Mouse (Mus musculus): ENCODE data around the gene Uhmk1. TPM values are rescaled to one million over a fixed set of nuclear protein-coding genes. Genes with fewer than 3 reads are reported as not detected.
"Not testable (repeated sequence)": the region's sequence is repeated elsewhere in the genome, so short reads cannot be mapped to it uniquely, and the experiment has no call there.

The Uhmk1 gene
- polyA plus RNA-seq (2014; fragmentation: Nextera tagmentation; extraction: Ambion mirVana): 16.0 and 17.0 TPM in 2 replicates

DNA sequence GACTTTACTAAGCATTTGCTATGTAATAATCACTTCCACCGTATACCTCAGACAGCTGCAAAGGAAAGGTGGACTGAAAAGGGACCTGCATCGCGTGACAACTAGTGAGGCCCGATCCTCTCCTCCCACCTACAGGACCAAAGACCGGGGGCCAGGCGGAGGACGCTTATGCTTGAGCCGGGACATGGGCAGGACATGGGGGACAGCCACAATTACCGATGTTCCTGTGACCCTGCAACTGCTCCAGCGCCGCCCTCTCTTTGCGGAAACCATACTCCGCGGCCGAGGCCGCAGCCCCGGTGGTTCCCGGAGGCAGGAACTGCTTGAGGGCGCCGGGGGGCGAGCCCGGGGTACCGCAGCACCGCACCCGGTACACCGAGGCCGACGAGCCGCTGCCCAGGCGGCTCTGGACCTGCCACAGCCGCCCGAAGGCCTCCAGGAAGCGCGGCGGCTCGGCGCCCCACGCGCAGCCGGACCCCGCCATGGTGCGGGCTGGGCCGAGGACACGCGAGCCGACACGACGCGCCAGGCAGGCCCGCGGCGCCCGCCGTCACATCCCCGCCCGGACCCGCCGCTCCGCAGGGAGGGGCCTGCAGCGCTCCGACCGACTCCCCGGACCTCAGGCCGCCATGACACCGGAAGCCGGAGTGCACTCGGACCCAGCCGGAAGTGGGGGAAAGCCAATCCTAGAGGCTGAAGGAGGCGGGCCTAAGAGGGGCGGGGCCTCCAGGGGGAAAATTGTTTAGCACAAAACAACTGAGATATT lies at the start of gene Uhmk1:
Gene Uhmk1, minus strand, starts transcription at position 641 of the 766 bp plus-strand sequence.
- Histone ChIP-seq H3K4me2 (peak within 1 kb of the TSS; percentile 85), H3K9me3 (ENCODE audit: control insufficient read depth, low read length) (no peaks in the 10 kb centered on the region), H3K9ac (ENCODE audit: low read depth, low read length) (peak within 1 kb of the TSS; percentile 86), H3K27ac (ENCODE audit: low read depth, low read length) (peak within 1 kb of the TSS; percentile 66), H3K36me3 (ENCODE audit: control insufficient read depth, insufficient read depth, low read length) (peaks cover 9% of the 10 kb centered on the region), H3K4me1 (replicated peaks; ENCODE audit: control insufficient read depth, insufficient read depth, low read length) (peaks cover 6% of the 10 kb centered on the region), H3K4me3 (ENCODE audit: low read depth, low read length) (peak within 1 kb of the TSS; percentile 74), H3K27me3 (replicated peaks; ENCODE audit: control insufficient read depth, insufficient read depth, low read length) (no peaks in the 10 kb centered on the region)
- DNase-seq (ENCODE audit: low spot score) (peak; percentile 88), ATAC-seq (replicated peaks; ENCODE audit: low FRiP score) (peak; percentile 95)
- under 1% methylated on average over 70 of the region's 70 CpGs for WGBS

DNA sequence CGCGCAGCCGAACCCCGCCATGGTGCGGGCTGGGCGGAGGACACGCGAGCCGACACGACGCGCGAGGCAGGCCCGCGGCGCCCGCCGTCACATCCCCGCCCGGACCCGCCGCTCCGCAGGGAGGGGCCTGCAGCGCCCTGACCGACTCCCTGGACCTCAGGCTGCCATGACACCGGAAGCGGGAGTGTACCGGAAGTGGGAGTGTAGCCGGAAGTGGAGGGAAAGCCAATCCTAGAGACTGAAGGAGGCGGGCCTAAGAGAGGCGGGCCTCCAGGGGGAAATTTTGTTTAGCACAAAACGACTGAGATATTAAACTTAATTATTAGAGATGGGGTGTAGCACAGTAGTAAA lies 40.3 kb upstream of the Uhmk1 start:
- ATAC-seq (replicated peaks; ENCODE audit: low FRiP score) (peak; percentile 94), DNase-seq (ENCODE audit: low spot score) (peak; percentile 83)
- Histone ChIP-seq H3K36me3 (ENCODE audit: control insufficient read depth, insufficient read depth, low read length) (no peaks in the 10 kb centered on the region), H3K4me3 (ENCODE audit: low read depth, low read length) (peak overlapping the region; percentile 69), H3K27me3 (replicated peaks; ENCODE audit: control insufficient read depth, insufficient read depth, low read length) (no peaks in the 10 kb centered on the region), H3K4me2 (peak overlapping the region; percentile 67), H3K4me1 (replicated peaks; ENCODE audit: control insufficient read depth, insufficient read depth, low read length) (no peaks in the 10 kb centered on the region), H3K27ac (ENCODE audit: low read depth, low read length) (no peak overlapping the region), H3K9ac (ENCODE audit: low read depth, low read length) (peak overlapping the region; percentile 72), H3K9me3 (ENCODE audit: control insufficient read depth, low read length) (no peaks in the 10 kb centered on the region)
- 6% methylated on average over 32 of the region's 32 CpGs for WGBS

DNA sequence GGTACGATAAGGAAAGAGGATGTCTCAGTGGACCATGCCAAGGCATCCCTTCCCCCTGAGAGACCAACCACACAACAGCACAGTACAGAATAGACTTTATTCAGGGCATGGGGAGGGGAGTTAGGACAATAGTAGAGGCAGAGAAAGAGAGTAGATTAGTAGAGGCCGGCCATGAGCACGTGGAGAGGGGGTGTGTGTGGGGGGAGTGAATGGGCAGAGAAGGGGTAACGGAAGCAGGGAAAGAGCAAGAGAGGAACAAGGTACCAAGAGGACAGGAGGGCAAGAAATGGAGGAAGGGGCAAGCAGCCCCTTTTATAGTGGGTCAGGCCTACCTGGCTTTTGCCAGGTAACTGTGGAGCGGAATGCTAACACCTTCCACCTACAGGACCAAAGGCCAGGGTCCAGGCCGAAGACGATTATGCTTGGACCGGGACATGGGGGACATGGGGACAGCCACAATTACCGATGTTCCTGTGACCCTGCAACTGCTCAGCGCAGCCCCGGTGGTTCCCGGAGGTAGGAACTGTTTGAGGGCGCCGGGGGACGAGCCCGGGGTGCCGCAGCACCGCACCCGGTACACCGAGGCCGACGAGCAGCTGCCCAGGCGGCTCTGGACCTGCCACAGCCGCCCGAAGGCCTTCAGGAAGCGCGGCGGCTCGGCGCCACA lies 39.8 kb upstream of the Uhmk1 start:
- DNase-seq (ENCODE audit: low spot score) (no peak), ATAC-seq (replicated peaks; ENCODE audit: low FRiP score) (peak; percentile 10)
- no peaks in the 10 kb centered on the region for H3K9me3 ChIP-seq (ENCODE audit: control insufficient read depth, low read length)
- no peaks in the 10 kb centered on the region for H3K4me1 ChIP-seq (replicated peaks; ENCODE audit: control insufficient read depth, insufficient read depth, low read length)
- no peaks in the 10 kb centered on the region for H3K36me3 ChIP-seq (ENCODE audit: control insufficient read depth, insufficient read depth, low read length)
- H3K9ac ChIP-seq (ENCODE audit: low read depth, low read length): peak overlapping the region; percentile 72
- H3K4me2 ChIP-seq: peak overlapping the region; percentile 67
- peak overlapping the region; percentile 69 for H3K4me3 ChIP-seq (ENCODE audit: low read depth, low read length)
- no peak overlapping the region for H3K27ac ChIP-seq (ENCODE audit: low read depth, low read length)
- no peaks in the 10 kb centered on the region for H3K27me3 ChIP-seq (replicated peaks; ENCODE audit: control insufficient read depth, insufficient read depth, low read length)
- 28% methylated on average over 30 of the region's 30 CpGs for WGBS

DNA sequence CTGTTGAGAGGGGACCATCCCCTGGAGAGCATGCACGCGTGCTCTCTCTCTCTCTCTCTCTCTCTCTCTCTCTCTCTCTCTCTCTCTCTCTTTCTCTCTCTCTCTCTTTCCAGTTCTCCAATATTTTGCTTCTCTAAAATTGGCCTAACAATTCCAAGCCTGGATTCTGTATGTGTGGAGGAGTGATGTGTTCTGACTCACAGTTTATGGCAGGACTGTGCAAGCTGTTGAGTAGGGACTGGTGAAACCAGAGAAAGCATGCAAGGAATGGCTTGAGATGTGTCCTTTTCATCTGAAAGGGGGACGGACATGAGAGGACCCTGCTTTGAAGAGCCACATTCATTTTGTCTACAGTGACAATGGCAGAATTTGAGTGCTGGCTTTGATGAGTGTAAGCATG lies 29.8 kb upstream of the Uhmk1 start:
- 75% methylated on average over 3 of the region's 3 CpGs for WGBS
- ATAC-seq (replicated peaks; ENCODE audit: low FRiP score) (no peak), DNase-seq (ENCODE audit: low spot score) (no peak)
- Histone ChIP-seq H3K4me2 (no peak overlapping the region), H3K9me3 (ENCODE audit: control insufficient read depth, low read length) (no peaks in the 10 kb centered on the region), H3K36me3 (ENCODE audit: control insufficient read depth, insufficient read depth, low read length) (no peaks in the 10 kb centered on the region), H3K27ac (ENCODE audit: low read depth, low read length) (no peak overlapping the region), H3K9ac (ENCODE audit: low read depth, low read length) (no peak overlapping the region), H3K27me3 (replicated peaks; ENCODE audit: control insufficient read depth, insufficient read depth, low read length) (no peaks in the 10 kb centered on the region), H3K4me1 (replicated peaks; ENCODE audit: control insufficient read depth, insufficient read depth, low read length) (no peaks in the 10 kb centered on the region), H3K4me3 (ENCODE audit: low read depth, low read length) (no peak overlapping the region)

DNA sequence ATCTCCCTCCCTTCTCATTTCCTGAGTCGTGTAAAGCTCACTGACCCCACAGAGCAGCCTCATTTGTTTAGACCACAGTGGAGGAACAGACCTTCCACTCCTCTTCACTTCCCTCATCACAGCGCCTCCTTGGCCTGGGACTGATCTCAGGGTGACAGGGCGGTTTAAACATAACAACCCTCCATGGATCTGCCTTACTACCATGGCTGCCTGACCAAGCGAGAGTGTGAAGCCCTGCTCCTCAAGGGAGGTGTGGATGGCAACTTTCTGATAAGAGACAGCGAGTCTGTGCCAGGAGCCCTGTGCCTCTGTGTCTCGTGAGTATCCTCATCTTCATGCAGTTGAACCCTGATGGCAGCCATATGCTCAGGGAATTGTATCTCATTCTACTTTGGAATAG lies 17.5 kb upstream of the Uhmk1 start, which contains the start of gene Sh2d1b2:
Gene Sh2d1b2, plus strand, starts transcription at position 62 of the 400 bp plus-strand sequence.
- not testable (repeated sequence) for H3K27me3 ChIP-seq (replicated peaks; ENCODE audit: control insufficient read depth, insufficient read depth, low read length); H3K36me3 ChIP-seq (ENCODE audit: control insufficient read depth, insufficient read depth, low read length); ATAC-seq (replicated peaks; ENCODE audit: low FRiP score); H3K27ac ChIP-seq (ENCODE audit: low read depth, low read length); H3K4me2 ChIP-seq; H3K4me3 ChIP-seq (ENCODE audit: low read depth, low read length); DNase-seq (ENCODE audit: low spot score); H3K4me1 ChIP-seq (replicated peaks; ENCODE audit: control insufficient read depth, insufficient read depth, low read length); H3K9me3 ChIP-seq (ENCODE audit: control insufficient read depth, low read length); H3K9ac ChIP-seq (ENCODE audit: low read depth, low read length)
- 65% methylated on average over 5 of the region's 6 CpGs for WGBS

DNA sequence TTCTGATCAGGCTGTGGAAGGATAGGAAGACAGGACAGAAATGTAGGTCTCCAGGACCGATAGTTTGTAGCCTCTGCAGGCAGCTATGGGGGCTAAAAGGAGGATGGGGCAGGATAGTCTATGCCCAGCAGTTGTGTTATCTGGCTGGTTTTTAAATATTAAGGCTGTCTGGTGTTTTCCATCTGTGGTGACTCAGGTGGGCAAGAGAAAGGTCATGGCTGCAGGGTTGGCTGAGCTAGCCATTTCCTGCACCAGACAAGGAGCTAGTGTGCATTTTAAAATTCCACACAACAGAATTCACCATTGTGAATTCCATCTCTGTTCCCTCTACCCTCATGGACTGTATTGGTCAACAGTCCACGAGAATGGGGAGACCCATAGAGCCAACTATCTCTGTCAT lies 8.1 kb upstream of the Uhmk1 start:
- H3K4me2 ChIP-seq: no peak overlapping the region
- DNase-seq (ENCODE audit: low spot score) (no peak), ATAC-seq (replicated peaks; ENCODE audit: low FRiP score) (no peak)
- H3K27me3 ChIP-seq (replicated peaks; ENCODE audit: control insufficient read depth, insufficient read depth, low read length): no peaks in the 10 kb centered on the region
- 67% methylated on average over 2 of the region's 2 CpGs for WGBS
- no peaks in the 10 kb centered on the region for H3K36me3 ChIP-seq (ENCODE audit: control insufficient read depth, insufficient read depth, low read length)
- H3K27ac ChIP-seq (ENCODE audit: low read depth, low read length): no peak overlapping the region
- H3K9me3 ChIP-seq (ENCODE audit: control insufficient read depth, low read length): no peaks in the 10 kb centered on the region
- H3K4me1 ChIP-seq (replicated peaks; ENCODE audit: control insufficient read depth, insufficient read depth, low read length): no peaks in the 10 kb centered on the region
- no peak overlapping the region for H3K9ac ChIP-seq (ENCODE audit: low read depth, low read length)
- H3K4me3 ChIP-seq (ENCODE audit: low read depth, low read length): no peak overlapping the region

DNA sequence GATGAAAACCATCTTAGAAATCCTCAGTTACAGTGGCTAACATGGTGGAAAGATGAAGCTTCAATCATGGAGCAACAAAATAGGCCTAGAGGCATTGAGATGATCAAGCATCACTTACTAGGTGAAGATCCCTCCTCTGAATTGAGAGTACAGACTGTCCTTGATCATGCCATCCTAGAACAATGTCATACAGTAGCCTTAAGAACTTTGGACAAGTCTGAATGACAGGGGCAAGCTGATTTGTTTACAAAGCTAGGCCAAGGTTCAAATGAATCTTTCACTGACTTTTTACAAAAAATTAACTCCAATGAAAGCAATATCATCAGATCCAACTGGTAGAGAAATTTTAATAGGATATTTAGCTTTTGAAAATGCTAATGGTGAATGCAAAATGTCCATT lies 5.2 kb upstream of the Uhmk1 start:
- no peak overlapping the region for H3K4me2 ChIP-seq
- no peaks in the 10 kb centered on the region for H3K36me3 ChIP-seq (ENCODE audit: control insufficient read depth, insufficient read depth, low read length)
- DNase-seq (ENCODE audit: low spot score): no peak
- H3K9ac ChIP-seq (ENCODE audit: low read depth, low read length): no peak overlapping the region
- no peak overlapping the region for H3K4me3 ChIP-seq (ENCODE audit: low read depth, low read length)
- H3K4me1 ChIP-seq (replicated peaks; ENCODE audit: control insufficient read depth, insufficient read depth, low read length): no peaks in the 10 kb centered on the region
- no peak for ATAC-seq (replicated peaks; ENCODE audit: low FRiP score)
- H3K27ac ChIP-seq (ENCODE audit: low read depth, low read length): no peak overlapping the region
- H3K27me3 ChIP-seq (replicated peaks; ENCODE audit: control insufficient read depth, insufficient read depth, low read length): no peaks in the 10 kb centered on the region
- H3K9me3 ChIP-seq (ENCODE audit: control insufficient read depth, low read length): no peaks in the 10 kb centered on the region

DNA sequence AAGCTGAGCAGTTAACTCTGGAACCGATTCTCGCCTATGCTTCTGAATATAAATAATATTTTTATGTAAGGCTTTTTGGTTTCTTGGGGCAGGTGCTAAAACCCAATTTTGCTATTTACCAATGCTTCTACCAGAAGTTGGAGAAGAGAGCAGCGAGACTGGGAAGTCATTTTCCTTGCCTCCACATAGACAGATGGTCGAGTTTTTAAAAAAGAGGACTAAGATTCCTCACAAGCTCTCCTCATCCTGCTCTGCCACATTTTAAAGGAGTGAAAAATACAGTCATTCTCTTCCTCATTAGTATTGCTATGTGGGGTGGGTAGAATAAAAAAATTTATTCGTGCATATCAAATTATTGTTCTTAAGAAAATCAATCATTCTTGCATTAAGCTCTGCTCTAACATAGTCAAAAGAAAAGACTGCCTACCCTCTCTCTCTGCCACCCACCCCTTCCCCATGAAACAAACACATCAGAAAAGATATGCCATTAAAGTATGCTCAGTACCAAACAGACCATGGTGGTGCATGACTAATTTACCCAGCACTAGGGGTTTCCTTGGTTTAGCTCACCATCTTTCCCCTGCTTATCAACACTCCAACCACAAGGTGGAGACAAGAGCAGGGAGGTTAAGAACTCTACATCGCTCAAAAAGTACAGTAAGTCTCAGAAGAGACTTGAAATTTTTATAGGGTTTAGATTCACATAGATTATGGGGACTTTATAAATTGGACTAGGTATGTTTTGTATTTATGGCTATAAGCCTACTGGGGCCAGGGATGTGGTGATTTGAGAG lies 3.1 kb upstream of the Uhmk1 start:
- no peaks in the 10 kb centered on the region for H3K9me3 ChIP-seq (ENCODE audit: control insufficient read depth, low read length)
- H3K27me3 ChIP-seq (replicated peaks; ENCODE audit: control insufficient read depth, insufficient read depth, low read length): no peaks in the 10 kb centered on the region
- no peak for ATAC-seq (replicated peaks; ENCODE audit: low FRiP score)
- no peak overlapping the region for H3K27ac ChIP-seq (ENCODE audit: low read depth, low read length)
- H3K36me3 ChIP-seq (ENCODE audit: control insufficient read depth, insufficient read depth, low read length): no peaks in the 10 kb centered on the region
- DNase-seq (ENCODE audit: low spot score): no peak
- H3K9ac ChIP-seq (ENCODE audit: low read depth, low read length): no peak overlapping the region
- peaks cover 3% of the 10 kb centered on the region for H3K4me1 ChIP-seq (replicated peaks; ENCODE audit: control insufficient read depth, insufficient read depth, low read length)
- 71% methylated on average over 6 of the region's 6 CpGs for WGBS
- no peak overlapping the region for H3K4me3 ChIP-seq (ENCODE audit: low read depth, low read length)
- no peak overlapping the region for H3K4me2 ChIP-seq

All from liver, embryonic 11.5 days (tissue).